Mouse (Mus musculus): ENCODE results near the gene Gm21637. TPM values are rescaled to one million over a fixed set of nuclear protein-coding genes. Genes with fewer than 3 reads are reported as not detected.
"Not testable (repeated sequence)": the region's sequence is repeated elsewhere in the genome, so short reads cannot be mapped to it uniquely, and the experiment has no call there.

The Gm21637 gene
- polyA plus RNA-seq (2012) = not detected in 2 replicates

DNA sequence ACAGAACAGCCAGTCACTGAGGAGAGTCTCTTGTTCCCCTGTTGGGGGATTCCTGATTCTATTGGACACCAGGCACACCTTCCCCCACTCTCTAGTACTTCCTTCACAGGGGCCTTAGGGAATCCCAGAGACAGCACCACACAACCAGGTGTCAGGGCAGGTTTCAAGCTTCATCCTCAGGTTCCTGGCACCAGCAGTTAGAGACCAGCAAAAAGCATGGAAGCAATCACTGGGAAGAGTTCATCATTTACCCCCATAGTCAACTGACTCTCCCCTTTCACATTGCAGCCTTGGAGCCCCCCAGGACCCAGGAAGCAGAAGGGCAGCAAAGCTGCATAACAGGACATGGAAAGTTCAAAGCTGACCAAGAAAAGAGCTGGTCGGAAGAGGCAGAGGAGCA lies at the start of gene Gm21637:
Gene Gm21637, plus strand, starts transcription at position 301 of the 400 bp plus-strand sequence.
- TF ChIP-seq GATA1 (IDR thresholded peaks at IDR 0.05; ENCODE audit: low read length) = not testable (repeated sequence)

Other genes starting within 250 kb of the Gm21637 start
- not detected in 2 replicates for gene Btbd35f25, start 244.9 kb upstream of the Gm21637 start, polyA plus RNA-seq (2012)
- not detected in 2 replicates for gene Btbd35f22, start 85.8 kb downstream of the Gm21637 start, polyA plus RNA-seq (2012)

All from G1E-ER4 (cell line).